Mouse (Mus musculus): ENCODE results near the gene Mef2a. TPM values are rescaled to one million over a fixed set of nuclear protein-coding genes. Genes with fewer than 3 reads are reported as not detected.
A peak's percentile ranks its signal among the peaks of the same experiment; 100 is the strongest.

Gene Mef2a
- 44.2 and 45.3 TPM in 2 replicates for polyA plus RNA-seq (2012; rRNA removed)

DNA sequence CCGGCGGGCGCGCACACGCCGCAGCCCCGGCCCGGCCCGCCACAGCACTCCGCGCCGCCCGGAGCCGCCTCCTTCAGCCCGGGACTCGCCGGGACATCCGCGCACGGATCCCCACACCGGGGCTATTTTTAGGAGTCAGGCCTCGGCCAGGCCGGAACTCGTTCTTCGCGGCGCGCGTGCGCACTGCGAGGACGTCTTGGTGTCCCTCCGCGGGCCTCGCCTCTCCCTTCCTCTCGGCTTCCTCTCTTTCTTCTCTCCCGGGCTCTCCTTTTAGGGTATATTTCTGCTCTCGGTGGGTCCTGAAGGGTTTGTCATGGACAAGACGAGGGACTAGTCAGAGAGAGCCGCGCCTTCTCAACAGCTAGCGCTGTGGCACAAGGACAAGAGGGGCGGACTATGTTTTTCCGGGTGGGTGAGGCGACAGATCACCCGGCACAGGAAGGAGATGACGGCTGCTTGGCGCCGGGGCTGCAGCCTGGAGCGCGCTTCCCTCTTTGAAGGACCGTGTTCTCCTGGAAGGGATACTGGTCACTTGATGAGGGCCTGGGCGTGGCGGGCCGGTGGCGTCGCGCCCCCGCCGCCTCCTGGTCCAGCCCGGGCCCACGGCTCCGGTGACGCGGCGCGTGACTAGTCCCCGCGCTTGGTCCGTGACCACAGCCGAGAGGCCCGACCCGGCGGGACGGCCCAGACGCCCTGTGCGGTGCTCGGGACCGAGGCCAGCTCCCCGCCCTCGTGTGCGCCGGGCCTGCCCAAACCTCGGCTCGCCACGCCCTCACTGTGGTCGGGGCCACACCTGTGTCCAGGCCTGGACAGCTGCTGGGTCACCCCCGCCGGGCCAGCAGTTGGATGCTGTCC lies at the start of gene Mef2a:
Mef2a (minus strand) TSS at position 130 of the 855 bp plus-strand sequence.
- peak; percentile 68 for DNase-seq (ENCODE audit: low read depth)

DNA sequence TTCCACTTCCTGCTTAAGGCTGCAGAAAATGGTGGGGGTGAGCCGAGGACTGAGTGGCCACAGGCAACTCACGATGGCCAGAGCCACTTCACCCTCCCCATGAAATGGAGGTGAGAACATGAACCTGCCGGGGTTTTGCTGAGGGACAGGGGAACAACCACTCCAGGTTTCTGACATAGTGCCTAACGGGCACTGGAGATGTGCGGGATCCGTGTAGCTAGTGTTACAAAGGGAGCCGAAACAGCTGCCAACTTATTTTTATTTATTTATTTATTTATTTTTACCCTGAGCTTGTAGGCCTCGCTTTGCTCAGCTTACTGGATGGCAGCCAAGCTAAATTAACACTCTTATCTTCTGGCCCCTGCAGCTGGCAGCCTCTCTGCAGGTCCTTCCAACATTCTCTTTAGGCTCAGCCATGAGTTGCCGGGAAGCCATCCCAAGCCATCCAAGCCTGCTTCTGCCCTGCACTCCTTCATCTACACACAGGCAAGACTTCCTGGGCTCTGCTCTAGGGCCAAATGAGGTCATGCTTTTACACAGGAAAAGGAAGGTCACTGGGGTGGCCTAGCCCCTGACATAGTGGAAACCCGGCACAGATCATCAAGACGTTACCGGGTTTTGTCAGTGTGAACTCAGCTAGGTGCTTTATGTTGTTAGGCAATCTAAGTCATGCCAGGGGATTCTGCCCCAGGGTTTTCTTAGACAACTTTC lies 49.0 kb upstream of the Mef2a start:
- DNase-seq (ENCODE audit: low read depth) = no peak

DNA sequence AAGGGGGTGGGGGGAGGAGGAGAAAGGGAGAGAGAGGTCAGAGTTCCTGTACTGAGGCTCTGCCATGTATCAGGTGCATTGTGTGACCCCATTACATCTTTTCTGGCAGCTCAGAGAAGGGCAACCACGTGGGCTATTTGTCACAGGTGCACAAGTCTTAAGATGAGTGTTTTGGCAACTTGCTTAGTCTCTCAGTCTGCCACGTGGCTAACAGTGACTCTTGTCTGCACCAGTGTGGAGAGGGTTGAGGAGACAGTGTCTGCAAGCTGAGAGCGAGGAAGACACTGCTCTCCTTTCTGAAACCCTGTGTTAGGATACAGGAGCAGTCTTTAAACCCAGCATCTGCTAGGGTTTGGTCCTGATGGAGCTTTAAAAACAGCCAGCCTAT lies 48.4 kb upstream of the Mef2a start:
- DNase-seq (ENCODE audit: low read depth) = no peak

DNA sequence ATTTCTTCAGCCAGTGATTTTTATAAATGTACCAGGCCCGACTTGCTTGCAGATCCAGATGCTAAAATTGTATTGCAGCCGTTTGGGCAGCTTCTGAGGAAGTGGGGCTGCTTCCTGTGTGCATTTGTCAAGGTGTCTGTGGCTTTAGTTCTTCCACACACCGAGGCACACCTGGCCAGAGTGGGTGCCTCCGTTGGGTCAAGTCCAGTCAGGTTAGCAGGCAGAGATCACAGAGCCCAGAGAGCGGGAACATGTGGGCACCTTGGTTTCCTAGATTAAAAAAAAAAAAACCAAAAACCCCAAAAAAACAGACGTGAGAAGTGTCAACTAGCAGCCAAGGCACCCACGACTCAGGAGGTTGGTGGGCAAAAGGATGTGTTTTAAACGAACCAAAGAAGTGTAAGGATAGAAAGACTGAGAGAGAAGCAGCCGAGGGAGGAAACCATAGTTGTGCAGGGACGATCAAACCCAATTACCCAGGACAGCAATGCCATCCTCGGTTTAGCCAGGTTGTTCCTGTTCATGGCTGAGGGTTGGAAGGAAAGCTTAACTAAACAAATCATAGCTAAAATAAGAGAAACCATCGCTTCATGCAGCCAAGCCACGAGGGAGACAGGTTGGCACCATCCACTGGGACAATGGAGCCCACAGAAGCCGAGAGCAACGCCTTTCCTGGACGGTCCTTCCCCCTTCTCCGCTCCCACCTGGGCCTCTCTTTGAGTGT lies 47.1 kb upstream of the Mef2a start:
- DNase-seq (ENCODE audit: low read depth) = no peak

DNA sequence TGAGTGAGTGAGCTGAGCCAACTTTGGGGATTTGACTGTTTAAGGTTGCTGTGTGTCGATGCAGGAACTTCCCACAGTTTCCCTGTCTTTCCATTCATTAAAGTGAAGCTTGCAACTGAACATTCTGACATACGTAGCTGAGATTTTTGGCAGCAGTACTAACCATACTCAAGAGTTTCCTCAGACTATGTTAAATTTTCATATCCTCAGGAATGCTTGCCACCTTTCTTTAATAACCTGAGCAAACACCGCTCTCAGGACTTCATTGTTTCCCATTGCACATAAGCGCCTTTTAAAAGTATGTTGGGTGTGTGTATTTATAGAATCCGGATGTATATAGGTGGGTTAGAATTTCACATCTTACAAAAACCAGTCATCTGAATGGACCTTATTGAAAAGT lies 45.5 kb upstream of the Mef2a start:
- no peak for DNase-seq (ENCODE audit: low read depth)

DNA sequence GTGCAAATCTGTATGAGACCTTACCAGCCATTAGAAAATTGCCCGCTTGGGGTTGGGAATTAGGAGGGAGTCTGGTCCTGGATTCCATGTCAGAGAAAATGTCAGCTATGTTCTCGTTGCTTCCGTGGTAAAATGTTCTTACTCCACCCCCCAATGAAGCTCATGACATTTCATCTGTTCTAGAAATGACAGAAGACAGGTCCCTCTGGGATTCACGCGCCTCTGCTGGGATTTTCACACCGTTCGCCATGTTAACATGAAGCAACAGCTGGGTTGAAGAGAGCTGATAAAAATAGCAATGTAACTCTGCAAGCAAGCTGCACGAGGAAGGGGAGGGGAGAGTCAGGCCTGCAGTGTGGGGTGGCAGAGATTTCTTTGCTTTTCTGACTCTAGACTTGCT lies 42.1 kb upstream of the Mef2a start:
- DNase-seq (ENCODE audit: low read depth) = no peak

DNA sequence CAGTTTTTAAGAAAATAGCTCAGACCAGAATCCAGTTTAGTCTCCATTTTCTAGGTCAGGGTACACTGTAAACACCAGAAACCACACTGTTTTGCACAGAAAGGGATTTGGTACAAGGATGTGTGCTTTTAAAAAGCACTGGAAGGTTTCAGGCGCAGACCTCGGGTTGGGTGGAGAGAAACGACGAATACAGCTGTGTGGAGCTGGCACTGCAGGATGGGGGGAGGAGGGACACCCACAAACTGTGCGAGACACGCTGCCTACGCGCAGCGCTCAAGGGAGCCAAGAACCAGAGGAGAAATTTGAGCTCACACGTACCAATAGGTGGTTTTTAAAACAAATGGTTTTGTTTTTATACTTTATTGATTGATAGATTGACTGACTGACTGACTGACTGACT lies 40.0 kb upstream of the Mef2a start:
- no peak for DNase-seq (ENCODE audit: low read depth)

DNA sequence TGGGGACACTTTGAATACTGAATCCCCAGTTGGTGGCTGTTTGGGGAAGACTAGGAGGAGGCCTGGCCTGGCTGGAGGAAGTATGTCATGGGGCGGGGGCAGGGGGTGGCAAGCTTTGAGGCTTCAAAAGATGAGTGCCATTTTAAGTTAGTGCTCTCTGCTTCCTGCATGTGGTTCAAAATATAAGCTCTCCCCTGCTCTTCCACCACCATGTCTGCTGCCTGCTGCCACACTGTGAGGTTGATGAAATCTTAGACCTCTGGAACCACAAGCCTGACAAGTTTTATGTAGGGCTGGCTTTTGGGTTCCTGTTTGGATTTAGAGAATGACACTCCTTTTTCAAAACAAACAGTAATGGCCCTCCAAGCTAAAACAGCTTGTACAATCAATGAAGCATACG lies 34.4 kb upstream of the Mef2a start:
- DNase-seq (ENCODE audit: low read depth) = no peak

DNA sequence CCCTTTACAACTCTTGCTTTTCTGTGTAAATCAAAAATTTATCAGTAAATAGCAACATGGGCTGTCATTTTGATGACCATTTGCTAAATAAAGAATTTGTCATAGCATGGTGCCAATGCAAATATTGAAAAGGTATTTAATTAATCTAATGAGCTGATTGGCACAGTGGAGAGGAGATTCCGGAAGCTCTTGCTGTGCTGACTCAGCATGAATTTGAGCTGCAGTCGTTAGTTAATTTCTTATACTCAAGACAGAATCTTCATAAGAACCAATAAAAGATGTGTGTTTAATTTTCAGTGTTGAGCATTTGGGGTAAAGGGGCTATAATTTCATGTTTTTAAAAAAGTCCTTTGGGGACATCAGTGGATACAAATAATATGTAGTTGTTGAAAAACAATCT lies 31.5 kb upstream of the Mef2a start:
- DNase-seq (ENCODE audit: low read depth) = no peak

DNA sequence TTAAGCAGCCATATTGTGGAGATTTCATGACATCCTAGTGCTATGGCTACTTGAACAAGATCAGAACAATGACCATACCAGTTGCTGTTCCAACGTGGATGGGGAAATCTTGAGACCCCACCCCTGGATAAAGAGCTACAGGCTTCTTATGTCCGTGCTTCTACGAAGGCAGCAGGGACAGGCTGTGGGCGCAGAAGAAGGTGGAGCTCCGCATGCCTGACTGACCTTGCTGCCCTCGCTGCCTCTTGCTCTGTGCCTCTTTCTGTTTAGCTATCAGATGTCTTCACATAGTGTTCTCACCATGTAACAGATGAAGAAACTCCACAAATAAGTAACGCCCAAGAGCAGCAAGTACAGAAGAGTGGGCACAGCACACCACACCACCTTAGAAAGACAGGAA lies 29.7 kb upstream of the Mef2a start:
- no peak for DNase-seq (ENCODE audit: low read depth)

DNA sequence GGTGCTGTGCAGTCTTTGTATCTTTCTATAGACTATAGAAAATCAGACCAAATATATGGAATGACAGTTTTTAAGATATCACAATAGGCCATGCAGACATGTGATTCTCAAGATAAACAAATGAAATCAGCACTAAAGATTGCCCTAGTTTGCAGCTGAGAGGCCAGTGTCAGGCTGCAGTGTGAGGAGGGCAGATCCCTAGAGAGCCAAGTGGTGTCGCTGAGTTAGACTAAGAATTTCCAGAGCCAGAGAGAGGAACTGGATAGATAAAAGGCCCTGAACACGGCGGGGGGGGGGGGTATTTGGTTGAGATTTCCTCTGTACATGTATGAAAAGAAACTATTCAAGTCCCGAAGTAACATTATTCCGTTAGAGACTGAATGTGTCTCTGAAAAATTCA lies 28.7 kb upstream of the Mef2a start:
- DNase-seq (ENCODE audit: low read depth) = no peak

DNA sequence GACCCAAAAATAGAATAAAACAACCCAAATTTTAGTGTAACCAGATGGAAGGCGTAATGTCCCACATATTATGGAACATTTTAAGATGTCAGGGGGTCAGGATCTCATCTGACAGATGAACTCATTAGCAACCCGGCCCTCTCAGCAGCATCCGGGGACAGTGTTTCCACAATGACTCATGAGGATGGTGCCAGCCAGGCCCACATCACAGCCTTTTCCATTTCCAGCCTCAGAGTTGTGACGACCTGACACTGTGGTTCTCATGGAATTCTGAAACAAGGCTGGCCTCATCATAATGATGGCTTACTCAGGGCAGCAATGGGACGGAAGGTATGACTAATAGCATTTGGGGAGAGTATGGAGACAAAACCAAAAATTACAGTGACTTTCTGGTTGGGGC lies 18.1 kb upstream of the Mef2a start:
- no peak for DNase-seq (ENCODE audit: low read depth)

DNA sequence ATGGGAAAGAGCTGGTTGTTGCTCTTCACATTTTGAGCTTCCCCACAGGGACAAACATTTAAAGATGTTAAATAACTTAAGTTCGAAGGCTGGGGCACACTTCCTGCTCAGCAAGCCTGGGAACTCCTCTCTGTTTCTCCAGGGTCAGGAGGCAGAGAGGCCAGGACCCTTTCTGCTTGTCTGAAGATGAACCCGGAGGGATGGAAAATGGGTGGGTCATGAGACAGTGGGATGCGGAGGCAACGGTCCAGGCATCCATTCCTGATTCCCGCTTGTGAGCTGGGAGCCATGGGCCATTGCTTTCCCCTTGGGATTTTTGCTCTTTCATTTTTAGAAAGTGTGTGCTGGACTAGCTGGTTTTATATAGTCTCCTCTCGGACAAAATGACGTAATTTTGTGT lies 17.4 kb upstream of the Mef2a start:
- DNase-seq (ENCODE audit: low read depth) = no peak

DNA sequence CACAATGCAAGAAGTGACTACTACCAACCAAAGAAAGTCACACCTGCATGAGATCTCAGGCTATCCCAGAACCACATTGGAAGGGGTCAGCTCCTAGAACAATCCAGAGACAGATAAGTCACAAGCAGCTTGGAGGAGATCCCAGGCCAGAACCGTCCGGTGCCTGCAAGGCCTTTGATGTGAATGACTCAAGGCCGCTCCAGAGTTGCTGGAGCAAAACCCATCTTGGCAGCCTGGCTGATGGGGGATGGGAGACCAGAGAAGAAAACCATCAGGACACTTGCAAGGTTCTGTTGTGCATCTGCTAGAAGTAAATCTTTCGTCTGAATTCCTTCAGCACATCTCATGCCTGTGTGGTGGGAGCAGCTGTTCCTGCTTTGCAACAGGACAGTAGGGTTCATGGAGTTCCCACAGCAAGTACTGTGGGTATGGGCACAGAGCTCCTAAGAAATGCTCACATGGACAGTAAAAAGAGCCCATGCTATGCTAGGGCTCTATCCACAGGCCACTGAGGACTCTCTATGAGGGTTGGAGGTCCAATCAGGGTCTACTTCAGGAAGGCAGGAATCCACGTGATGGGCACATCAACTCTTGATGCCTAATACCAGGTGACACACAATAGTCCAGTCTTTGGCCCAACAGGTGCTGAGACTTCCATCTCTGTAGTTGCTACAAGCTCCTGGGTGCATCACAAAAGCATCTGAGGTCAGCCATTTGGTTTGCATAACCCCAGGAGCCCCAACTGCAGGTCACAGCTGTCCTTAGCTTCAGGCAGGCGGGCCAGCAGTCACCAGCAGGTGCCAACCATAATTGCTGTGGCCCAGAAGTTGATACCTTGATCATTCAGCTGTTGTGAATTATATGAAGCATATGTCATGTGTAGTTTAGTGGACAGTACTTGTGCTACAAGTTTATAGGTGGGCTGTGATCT lies 12.5 kb upstream of the Mef2a start:
- DNase-seq (ENCODE audit: low read depth) = no peak

DNA sequence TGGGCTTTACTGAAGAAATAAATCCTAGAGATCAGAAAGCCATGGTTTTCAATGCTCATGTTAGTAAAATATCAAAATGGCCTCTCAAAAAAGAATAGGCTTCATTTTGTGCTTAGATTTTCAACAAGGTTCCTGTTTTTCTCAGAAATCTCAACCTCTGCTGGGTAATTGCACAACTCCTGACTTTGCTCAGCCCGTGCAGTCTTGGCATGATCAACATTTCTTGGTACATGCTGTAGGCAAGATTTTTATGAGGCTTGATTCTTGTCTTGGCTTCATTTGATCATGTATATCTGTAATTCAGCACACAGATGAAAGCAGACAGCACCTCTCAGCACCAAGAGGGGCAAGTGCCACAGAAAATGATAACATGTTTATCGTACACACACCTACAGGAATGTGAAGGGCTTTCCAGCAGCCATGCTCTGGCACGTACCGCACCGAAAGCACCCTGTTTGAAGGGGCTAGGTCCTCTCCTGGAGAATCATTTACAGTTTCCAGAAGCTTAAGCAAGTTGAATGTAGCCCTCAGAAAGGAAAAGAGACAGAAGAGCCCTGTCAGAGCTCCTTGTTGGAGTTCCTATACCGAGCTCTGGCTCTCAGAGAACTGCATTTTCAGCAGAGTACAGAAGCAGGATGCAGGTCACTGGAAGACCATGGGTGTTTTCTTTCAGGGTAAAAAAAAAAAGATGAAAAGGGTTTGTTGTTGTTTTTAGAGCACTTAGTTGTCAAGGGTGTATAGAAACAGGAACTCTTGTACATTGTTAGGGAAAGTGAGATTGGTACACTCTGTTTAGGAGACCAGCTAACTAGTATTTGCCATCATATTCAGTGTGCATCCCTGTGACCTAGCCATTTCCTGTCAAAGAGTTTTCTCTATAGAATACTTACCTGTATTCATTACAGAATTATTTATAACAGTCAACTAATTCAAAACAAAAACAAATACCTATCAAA lies 7.8 kb upstream of the Mef2a start:
- DNase-seq (ENCODE audit: low read depth) = no peak

DNA sequence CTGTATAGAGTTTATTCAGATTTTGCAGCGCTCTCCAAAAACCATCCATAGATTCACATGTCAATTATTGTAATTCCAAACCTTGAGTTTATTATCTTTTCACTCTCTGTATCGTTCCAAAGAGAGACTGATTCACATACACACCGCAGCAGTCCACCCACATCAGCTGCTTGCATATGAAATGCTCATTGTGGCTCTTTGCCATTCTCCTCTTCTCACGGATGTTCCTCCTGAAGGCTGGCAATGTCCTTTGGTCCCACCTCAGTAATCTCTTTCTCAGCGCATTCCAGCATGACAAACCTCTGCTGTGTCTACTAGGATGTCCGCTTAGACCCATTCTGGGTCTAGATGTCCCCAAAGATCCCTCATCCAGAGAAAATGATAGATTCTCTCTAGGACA lies 4.1 kb upstream of the Mef2a start:
- DNase-seq (ENCODE audit: low read depth) = no peak

DNA sequence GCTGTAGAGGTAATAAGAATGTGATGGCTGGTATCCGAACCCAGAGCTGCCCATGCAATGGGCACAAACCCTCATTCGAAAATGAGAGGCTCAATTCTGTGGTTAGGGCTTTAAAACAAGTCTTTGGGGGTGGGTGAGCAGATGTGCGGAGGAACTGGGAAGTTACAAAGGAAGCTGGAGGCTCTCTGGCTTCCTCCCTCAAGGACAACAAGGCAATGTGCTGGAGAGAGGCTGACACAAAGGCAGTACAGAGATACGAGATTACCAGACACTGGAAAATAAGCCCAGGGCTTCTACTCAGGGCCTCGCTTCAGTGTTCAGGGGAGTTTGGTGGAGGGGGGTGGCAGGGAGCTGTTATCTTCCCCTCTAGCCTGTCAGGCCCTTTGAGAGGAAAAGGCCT lies 1.3 kb upstream of the Mef2a start:
- DNase-seq (ENCODE audit: low read depth) = no peak

DNA sequence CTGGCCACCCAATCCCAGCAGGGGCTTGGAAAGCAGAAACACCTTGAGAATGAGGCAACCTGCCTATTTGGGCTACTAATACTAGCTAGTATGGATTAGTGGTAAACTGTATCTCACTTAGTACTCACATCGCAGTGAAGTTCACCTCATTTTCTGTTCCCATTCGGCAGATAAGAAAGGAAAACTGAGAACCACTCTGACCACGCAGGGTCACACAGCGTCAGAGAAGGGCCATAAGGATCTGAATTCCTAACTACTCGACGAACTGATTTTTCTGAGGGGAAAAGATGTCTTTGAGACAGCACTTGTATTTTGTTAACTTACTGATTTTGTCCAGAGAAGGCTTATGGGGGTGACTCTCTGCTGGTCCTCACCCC lies 914 bp upstream of the Mef2a start:
- DNase-seq (ENCODE audit: low read depth) = no peak

DNA sequence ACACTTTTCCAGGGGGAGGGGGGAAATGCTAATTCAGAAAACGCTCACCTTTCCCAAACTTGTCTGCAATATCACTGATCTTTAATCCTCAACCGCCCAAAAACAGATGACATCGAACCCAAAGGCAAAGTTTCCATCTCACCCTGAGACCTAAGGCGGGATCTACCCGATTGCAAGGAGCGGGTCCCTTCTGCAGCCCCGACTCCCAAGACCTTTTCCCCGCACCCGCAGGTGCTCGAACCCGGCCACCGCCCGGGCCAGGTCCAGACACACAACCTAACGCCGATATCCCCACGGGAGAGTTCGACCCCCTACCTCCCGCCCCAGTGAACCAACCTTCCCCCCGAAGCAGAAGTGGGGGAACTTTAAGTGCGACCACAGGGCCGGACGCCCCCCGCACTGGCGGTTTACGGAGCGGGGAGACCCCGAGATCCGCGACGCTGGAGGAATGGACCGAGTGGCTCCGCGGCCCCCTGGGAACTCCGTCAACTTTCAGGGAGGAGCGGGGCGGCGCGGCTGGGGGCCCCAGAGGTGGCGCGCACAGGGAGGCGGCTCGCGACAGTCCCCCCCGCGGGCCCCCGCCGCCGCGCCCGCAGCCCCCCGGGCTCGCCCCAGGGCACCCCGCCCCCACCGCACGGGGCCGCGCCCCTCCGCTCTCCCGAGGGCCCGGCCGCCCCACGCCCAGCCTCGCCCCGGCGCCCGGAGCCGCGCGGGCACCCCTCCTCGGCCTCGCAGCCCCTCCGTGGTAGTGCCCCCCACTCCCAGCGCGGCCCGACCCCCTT lies 576 bp downstream of the Mef2a start:
- no peak for DNase-seq (ENCODE audit: low read depth)

Data from gonadal fat pad, adult 2 months (tissue).